ENCODE assay signal across 18 mouse cellular contexts in the genomic region with DNA sequence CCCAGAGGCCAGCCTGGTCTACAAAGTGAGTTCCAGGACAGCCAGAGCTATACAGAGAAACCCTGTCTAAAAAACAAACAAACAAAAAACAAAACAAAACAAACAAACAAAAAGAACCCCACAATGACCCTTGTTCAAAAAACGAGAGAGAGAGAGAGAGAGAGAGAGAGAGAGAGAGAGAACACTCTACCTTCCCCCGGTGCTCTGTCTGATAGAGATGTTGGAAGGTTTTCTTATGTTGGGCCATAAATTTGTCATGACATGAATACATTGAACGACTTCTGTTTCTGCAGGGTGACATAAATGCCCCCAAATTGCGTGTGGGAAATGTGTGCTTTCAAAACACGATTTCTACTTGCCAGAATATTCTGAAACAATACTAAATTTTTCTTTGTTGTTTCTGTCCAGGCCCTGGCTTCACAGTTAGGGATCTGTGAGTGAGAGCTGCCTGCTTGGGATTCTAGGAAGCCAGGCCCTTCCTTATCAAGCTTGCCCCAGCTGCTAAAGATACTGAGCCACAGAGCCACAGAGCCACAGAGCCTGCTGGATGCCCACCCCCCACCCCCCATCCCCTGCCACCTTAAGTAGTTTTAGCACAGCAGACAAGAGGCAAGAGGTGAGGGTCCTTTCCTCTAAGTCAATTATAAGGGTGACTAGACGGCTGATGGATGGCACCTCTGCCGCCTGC. TPM values are rescaled to one million over a fixed set of nuclear protein-coding genes. Genes with fewer than 3 reads are reported as not detected.
"Had no signal": no experiment of that assay in that cellular context is flagged by ENCODE, and none has a peak within 500 bp of the region (broad histone marks: within the 10 kb centered on the region; RNA-seq: fewer than 3 reads in every experiment).

No protein-coding gene starts in this region.

- ATAC-seq: midbrain, embryonic 16.5 days had no signal

- H3K4me3 ChIP-seq: kidney, embryonic 15.5 days; limb, embryonic 12.5 days; megakaryocyte, embryonic 14.5 days; midbrain, embryonic 12.5 days; myocyte; neural tube, embryonic 15.5 days had no signal

- H3K4me2 ChIP-seq: kidney, embryonic 15.5 days; limb, embryonic 12.5 days; lung, embryonic 14.5 days; midbrain, embryonic 12.5 days; neural tube, embryonic 15.5 days had no signal

- H3K4me1 ChIP-seq: kidney, embryonic 15.5 days; limb, embryonic 12.5 days; neural tube, embryonic 15.5 days had no signal

- H3K36me3 ChIP-seq: kidney, embryonic 15.5 days; limb, embryonic 12.5 days; midbrain, embryonic 12.5 days; neural tube, embryonic 15.5 days had no signal

- H3K27ac ChIP-seq: kidney, embryonic 15.5 days; limb, embryonic 12.5 days; midbrain, embryonic 12.5 days; neural tube, embryonic 15.5 days had no signal

- H3K9me3 ChIP-seq: kidney, embryonic 15.5 days; limb, embryonic 12.5 days; megakaryocyte, embryonic 14.5 days; midbrain, embryonic 12.5 days; neural tube, embryonic 15.5 days had no signal

- DNase-seq: kidney, adult 2 months; kidney, postnatal 14 days; layer of hippocampus, postnatal 36 days; lung, embryonic 14.5 days; lung, postnatal 10 days; lung, postnatal 4 days; right cerebral cortex, adult 18-20 months; right cerebral cortex, postnatal 25 days; thymus, adult 18-20 months; thymus, postnatal 14 days had no signal

- H3K27me3 ChIP-seq: kidney, embryonic 15.5 days; megakaryocyte, embryonic 14.5 days; neural tube, embryonic 15.5 days had no signal

- H3K9ac ChIP-seq: kidney, embryonic 15.5 days; limb, embryonic 12.5 days; lung, embryonic 14.5 days; midbrain, embryonic 12.5 days; neural tube, embryonic 15.5 days had no signal

RNA-seq across cellular contexts. Expression of a gene that starts 17.9 kb away (rescaled TPM):
- total RNA-seq: liver, adult 2 months had no signal
- polyA plus RNA-seq: liver, adult 2 months; lung, embryonic 14.5 days; myocyte had no signal
